Mouse (Mus musculus) CH12.LX (cell line): ENCODE data around the gene Zdhhc11. TPM values are rescaled to one million over a fixed set of nuclear protein-coding genes. Genes with fewer than 3 reads are reported as not detected.

Experiments
- DNase-seq: peaks from one replicate; pipeline ENCODE4 v3.0.0-alpha.2; 2013; ENCODE audit errors: extremely low read depth
- H3K27ac ChIP-seq: 2 replicates; pipeline ENCODE4 v1.5.1; 2012; ENCODE audit warnings: low read depth, mild to moderate bottlenecking, control low read depth, moderate library complexity; ENCODE audit not compliant: insufficient read depth
- H3K27me3 ChIP-seq: replicated peaks from 2 replicates; pipeline ENCODE3; 2012; ENCODE audit warnings: inconsistent platforms
- H3K36me3 ChIP-seq, 2 experiments: replicated peaks in 1 of 2; 2 replicates each; pipeline versions ENCODE3 to v1.6.1; 2012; ENCODE audit warnings: inconsistent platforms in 1 of 2, low read length in 1 of 2, mild to moderate bottlenecking in 1 of 2, mixed read lengths in 1 of 2, moderate library complexity in 1 of 2; ENCODE audit not compliant: control insufficient read depth in 1 of 2, insufficient read depth in 1 of 2
- H3K4me1 ChIP-seq, 2 experiments: 2 replicates each; pipeline ENCODE4 v1.6.1; 2012; ENCODE audit warnings: inconsistent platforms in 1 of 2, moderate library complexity in 1 of 2; ENCODE audit not compliant: insufficient read depth in 2 of 2, control insufficient read depth in 1 of 2
- H3K4me2 ChIP-seq: 2 replicates; pipeline ENCODE4 v1.6.1; 2012; ENCODE audit warnings: low read depth, mild to moderate bottlenecking, control low read depth; ENCODE audit not compliant: poor library complexity, insufficient read depth, severe bottlenecking
- H3K4me3 ChIP-seq, 3 experiments: fragments of 150-350 bp in 1 of 3; sonication (generic) in 1 of 3; replicated peaks in 1 of 3; 2 replicates each; pipeline versions ENCODE3 to v1.5.1; 2011 to 2012; ENCODE audit warnings: low read depth in 2 of 3, low read length in 2 of 3, mild to moderate bottlenecking in 2 of 3, moderate library complexity in 2 of 3, control low read depth in 1 of 3, improper control_type of control experiment in 1 of 3, inconsistent platforms in 1 of 3, mixed read lengths in 1 of 3; ENCODE audit not compliant: poor library complexity in 1 of 3
- H3K79me2 ChIP-seq: replicated peaks from 2 replicates; pipeline ENCODE4 v1.6.1; 2012; ENCODE audit warnings: mild to moderate bottlenecking, moderate library complexity; ENCODE audit not compliant: control insufficient read depth, poor library complexity, insufficient read depth, severe bottlenecking; ENCODE audit errors: extremely low read depth
- H3K9ac ChIP-seq: 2 replicates; pipeline ENCODE4 v1.6.1; 2012; ENCODE audit warnings: low read depth, mild to moderate bottlenecking, control low read depth, moderate library complexity; ENCODE audit not compliant: insufficient read depth
- H3K9me3 ChIP-seq: replicated peaks from 2 replicates; pipeline ENCODE3; 2012; ENCODE audit warnings: low read length, inconsistent platforms, mixed read lengths
- BHLHE40 ChIP-seq: IDR thresholded peaks from 2 replicates; pipeline ENCODE4 v1.6.1; 2011; ENCODE audit warnings: mild to moderate bottlenecking, low read depth, low read length, improper control_type of control experiment
- CHD2 ChIP-seq: IDR thresholded peaks from 2 replicates; pipeline ENCODE4 v1.6.1; 2011; ENCODE audit warnings: low read length, improper control_type of control experiment
- CTCF ChIP-seq, 2 experiments: IDR thresholded peaks in 1 of 2; conservative IDR thresholded peaks in 1 of 2; 2 replicates each; pipeline ENCODE4 v1.5.1; 2011 to 2012; ENCODE audit warnings: low read depth in 2 of 2, low read length in 2 of 2, improper control_type of control experiment in 1 of 2, inconsistent platforms in 1 of 2, mild to moderate bottlenecking in 1 of 2, moderate library complexity in 1 of 2
- E2F4 ChIP-seq: IDR thresholded peaks from 2 replicates; pipeline ENCODE4 v1.6.1; 2011; ENCODE audit warnings: low read depth, low read length, improper control_type of control experiment; ENCODE audit not compliant: insufficient replicate concordance
- EP300 ChIP-seq: IDR thresholded peaks from 2 replicates; pipeline ENCODE4 v1.6.1; 2011; ENCODE audit warnings: low read length, improper control_type of control experiment
- ETS1 ChIP-seq: conservative IDR thresholded peaks from 2 replicates; pipeline ENCODE4 v1.6.1; 2012; ENCODE audit warnings: low read depth, mild to moderate bottlenecking, inconsistent platforms, low read length, improper control_type of control experiment, moderate library complexity
- GABPA ChIP-seq: IDR thresholded peaks from 2 replicates; pipeline ENCODE4 v1.6.1; 2012; ENCODE audit warnings: low read depth, low read length, improper control_type of control experiment, inconsistent platforms; ENCODE audit not compliant: insufficient replicate concordance
- HCFC1 ChIP-seq: IDR thresholded peaks from 2 replicates; pipeline ENCODE4 v1.6.1; 2012; ENCODE audit warnings: low read depth, mild to moderate bottlenecking, inconsistent platforms, low read length, improper control_type of control experiment
- JUN ChIP-seq: IDR thresholded peaks from 2 replicates; pipeline ENCODE4 v1.6.1; 2011; ENCODE audit warnings: low read depth, mild to moderate bottlenecking, low read length, improper control_type of control experiment, moderate library complexity; ENCODE audit not compliant: insufficient read depth
- JUND ChIP-seq: conservative IDR thresholded peaks from 2 replicates; pipeline ENCODE4 v1.6.1; 2011; ENCODE audit warnings: low read depth, low read length, improper control_type of control experiment
- KAT2A ChIP-seq: IDR thresholded peaks from 2 replicates; pipeline ENCODE4 v1.6.1; 2012; ENCODE audit warnings: low read length, improper control_type of control experiment, inconsistent platforms; ENCODE audit not compliant: insufficient replicate concordance
- MAFK ChIP-seq: IDR thresholded peaks from 2 replicates; pipeline ENCODE4 v1.6.1; 2011; ENCODE audit warnings: low read length, improper control_type of control experiment; ENCODE audit not compliant: insufficient replicate concordance
- MAX ChIP-seq: IDR thresholded peaks from 2 replicates; pipeline ENCODE4 v1.6.1; 2011; ENCODE audit warnings: low read length, improper control_type of control experiment
- MEF2A ChIP-seq: IDR thresholded peaks from 2 replicates; pipeline ENCODE4 v1.6.1; 2014; ENCODE audit warnings: low read depth, mild to moderate bottlenecking, inconsistent platforms, low read length, improper control_type of control experiment, borderline replicate concordance
- MXI1 ChIP-seq: IDR thresholded peaks from 2 replicates; pipeline ENCODE4 v1.6.1; 2011; ENCODE audit warnings: mild to moderate bottlenecking, low read depth, low read length, improper control_type of control experiment
- NELFE ChIP-seq: IDR thresholded peaks from 2 replicates; pipeline ENCODE4 v1.6.1; 2011; ENCODE audit warnings: low read depth, low read length, improper control_type of control experiment
- NRF1 ChIP-seq: IDR thresholded peaks from 2 replicates; pipeline ENCODE4 v1.6.1; 2014; ENCODE audit warnings: low read depth, mild to moderate bottlenecking, inconsistent platforms, low read length, improper control_type of control experiment, moderate library complexity
- PAX5 ChIP-seq: IDR thresholded peaks from 2 replicates; pipeline ENCODE4 v1.6.1; 2012; ENCODE audit warnings: low read length, inconsistent platforms, mixed read lengths
- POLR2A ChIP-seq: IDR thresholded peaks from 2 replicates; pipeline ENCODE4 v1.6.1; 2011; ENCODE audit warnings: low read depth, mild to moderate bottlenecking, improper control_type of control experiment, low read length
- POLR2AphosphoS2 ChIP-seq: IDR thresholded peaks from 2 replicates; pipeline ENCODE4 v1.6.1; 2011; ENCODE audit warnings: low read depth, low read length, improper control_type of control experiment
- RAD21 ChIP-seq: IDR thresholded peaks from 2 replicates; pipeline ENCODE4 v1.6.1; 2011; ENCODE audit warnings: low read depth, mild to moderate bottlenecking, low read length, improper control_type of control experiment, moderate library complexity
- SIN3A ChIP-seq: IDR thresholded peaks from 2 replicates; pipeline ENCODE4 v1.6.1; 2012; ENCODE audit warnings: low read length, improper control_type of control experiment, inconsistent platforms
- SMC3 ChIP-seq: IDR thresholded peaks from 2 replicates; pipeline ENCODE4 v1.6.1; 2011; ENCODE audit warnings: low read depth, low read length, improper control_type of control experiment
- UBTF ChIP-seq: IDR thresholded peaks from 2 replicates; pipeline ENCODE4 v1.6.1; 2012; ENCODE audit warnings: low read depth, mild to moderate bottlenecking, inconsistent platforms, low read length, improper control_type of control experiment, moderate library complexity
- USF1 ChIP-seq: IDR thresholded peaks from 2 replicates; pipeline ENCODE4 v1.6.1; 2014; ENCODE audit warnings: low read depth, mild to moderate bottlenecking, inconsistent platforms, low read length, improper control_type of control experiment
- USF2 ChIP-seq: conservative IDR thresholded peaks from 2 replicates; pipeline ENCODE4 v1.6.1; 2011; ENCODE audit warnings: low read depth, low read length, improper control_type of control experiment
- ZNF384 ChIP-seq: IDR thresholded peaks from 2 replicates; pipeline ENCODE4 v1.6.1; 2012; ENCODE audit warnings: low read depth, low read length, improper control_type of control experiment, inconsistent platforms
- dilution Hi-C: fragments of 300-500 bp; cut with MboI; formaldehyde crosslinking; loops from 2 replicates; pipeline ENCODE4 v1.14.3; 2020; ENCODE audit warnings: low sequenced_read_pairs; ENCODE audit not compliant: extremely low pct_unique_long_range_greater_than_20kb, extremely low pct_ligation_motif_present
- in situ Hi-C: fragments of 300-500 bp; cut with MboI; formaldehyde crosslinking; loops from 3 replicates; pipeline ENCODE4 v1.14.3; 2019; ENCODE audit warnings: low sequenced_read_pairs, low pct_ligation_motif_present, low pct_unique_long_range_greater_than_20kb, mixed read lengths
- polyA plus RNA-seq: library from polyadenylated mRNA; unstranded; fragments of >175 nt; gene quantifications from 2 replicates; pipeline ENCODE4 v1.2.1, GENCODE M21; 2012; ENCODE audit warnings: low read depth; ENCODE audit not compliant: insufficient read length
- total RNA-seq, 2 experiments: library from RNA; depleted of rRNA; stranded (reverse); fragments of 300-350 nt in 1 of 2; fragments of >200 nt in 1 of 2; gene quantifications; 2 replicates each; pipeline ENCODE4 v1.2.3; 2012 to 2014

Gene Zdhhc11
- total and polyA plus RNA-seq, 3 experiments, result not detected

DNA sequence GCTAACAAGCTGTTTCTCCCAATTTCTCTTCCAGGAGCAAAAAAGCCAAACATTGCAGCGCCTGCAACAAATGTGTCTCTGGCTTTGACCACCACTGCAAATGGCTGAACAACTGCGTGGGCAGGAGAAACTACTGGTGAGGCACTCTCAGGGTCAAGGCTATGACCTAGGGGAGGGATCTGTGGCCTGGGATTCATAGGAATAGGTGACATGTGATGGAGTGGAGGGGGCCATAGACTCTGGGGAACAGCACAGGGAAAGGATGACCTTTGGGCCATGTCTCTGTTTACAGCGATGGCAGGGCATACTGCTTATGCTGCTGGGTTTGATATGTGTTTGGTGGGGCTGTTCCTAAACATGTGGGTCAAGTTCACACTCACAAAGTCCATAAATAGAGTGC lies 10.9 kb downstream of the Zdhhc11 start:
- H3K36me3 ChIP-seq, result no peaks in the 10 kb centered on the region
- H3K4me3 ChIP-seq, result no peak overlapping the region
- peaks cover 1% of the 10 kb centered on the region for H3K27me3 ChIP-seq
- DNase-seq, result no peak
- no peaks in the 10 kb centered on the region for H3K9me3 ChIP-seq
- dilution Hi-C loops, result no loop called here
- H3K4me1 ChIP-seq, result no peaks in the 10 kb centered on the region
- H3K9ac ChIP-seq, result no peak overlapping the region
- no peak overlapping the region for H3K27ac ChIP-seq
- TF ChIP-seq USF1 (no peak), ETS1 (no peak), MEF2A (no peak), SIN3A (no peak), KAT2A (no peak), EP300 (no peak), MAX (no peak), SMC3 (no peak), ZNF384 (no peak), GABPA (no peak), PAX5 (no peak), UBTF (no peak), CHD2 (no peak), JUND (no peak), NRF1 (no peak), NELFE (no peak), RAD21 (no peak), MAFK (no peak)
- TF ChIP-seq, all 38 proteins: peak for 0
- no peak overlapping the region for H3K4me2 ChIP-seq
- no peaks in the 10 kb centered on the region for H3K79me2 ChIP-seq
- in situ Hi-C loops, result loop anchor here (5.0 kb wide), 1 partner anchor 53 kb away; no protein-coding TSS in a partner anchor

DNA sequence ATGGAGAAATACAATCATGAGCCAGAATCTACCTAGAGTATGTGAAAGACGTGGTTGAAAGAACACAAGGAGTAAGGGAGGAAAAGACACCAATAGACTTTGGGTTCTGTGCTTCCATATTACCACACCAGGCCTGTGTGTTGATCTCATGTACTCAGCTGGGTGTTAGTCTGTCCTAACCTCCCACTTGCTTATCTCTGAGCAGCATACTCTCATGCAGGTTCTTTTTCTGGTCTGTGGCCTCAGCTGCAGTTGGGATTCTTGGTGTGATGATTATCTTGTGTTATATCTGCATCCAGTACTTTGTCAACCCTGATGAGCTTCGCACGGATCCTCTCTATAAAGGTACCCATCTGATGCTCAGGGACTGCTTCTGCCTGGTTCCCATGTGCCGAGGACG lies 13.3 kb downstream of the Zdhhc11 start:
- dilution Hi-C loops, result no loop called here
- no peak overlapping the region for H3K4me2 ChIP-seq
- in situ Hi-C loops, result no loop called here

More for the DNA sequence above, 13.3 kb downstream of the Zdhhc11 start:
- H3K79me2 ChIP-seq, result no peaks in the 10 kb centered on the region
- no peak for DNase-seq
- H3K4me1 ChIP-seq, result no peaks in the 10 kb centered on the region
- TF ChIP-seq UBTF (no peak), NRF1 (no peak), EP300 (no peak), JUND (no peak), MAFK (no peak), GABPA (no peak), HCFC1 (no peak), CTCF (conservative IDR thresholded peaks at IDR 0.05 in 1 of 2, IDR thresholded peaks at IDR 0.05 in 1 of 2; ENCODE audit: low read depth in 2 of 2, low read length in 2 of 2) (no peak), MAX (no peak), SMC3 (no peak), RAD21 (no peak), USF2 (no peak), JUN (no peak), POLR2AphosphoS2 (no peak), E2F4 (no peak), CHD2 (no peak), POLR2A (no peak), BHLHE40 (no peak), MXI1 (no peak)
- no peaks in the 10 kb centered on the region for H3K36me3 ChIP-seq
- H3K27me3 ChIP-seq, result peaks cover 1% of the 10 kb centered on the region
- H3K27ac ChIP-seq, result no peak overlapping the region
- no peaks in the 10 kb centered on the region for H3K9me3 ChIP-seq
- no peak overlapping the region for H3K4me3 ChIP-seq
- H3K9ac ChIP-seq, result no peak overlapping the region
